Mouse (Mus musculus) lung, postnatal 0 days (tissue): Measurements from ENCODE around the gene Lrrc51.

Experiments used
- CTCF ChIP-seq: IDR thresholded peaks from 2 replicates; pipeline ENCODE4 v1.5.1; 2016; ENCODE audit warnings: antibody characterized with exemption, mild to moderate bottlenecking
- EP300 ChIP-seq: IDR thresholded peaks from 2 replicates; pipeline ENCODE4 v1.6.1; 2016; ENCODE audit warnings: antibody characterized with exemption, mild to moderate bottlenecking, control low read depth

DNA sequence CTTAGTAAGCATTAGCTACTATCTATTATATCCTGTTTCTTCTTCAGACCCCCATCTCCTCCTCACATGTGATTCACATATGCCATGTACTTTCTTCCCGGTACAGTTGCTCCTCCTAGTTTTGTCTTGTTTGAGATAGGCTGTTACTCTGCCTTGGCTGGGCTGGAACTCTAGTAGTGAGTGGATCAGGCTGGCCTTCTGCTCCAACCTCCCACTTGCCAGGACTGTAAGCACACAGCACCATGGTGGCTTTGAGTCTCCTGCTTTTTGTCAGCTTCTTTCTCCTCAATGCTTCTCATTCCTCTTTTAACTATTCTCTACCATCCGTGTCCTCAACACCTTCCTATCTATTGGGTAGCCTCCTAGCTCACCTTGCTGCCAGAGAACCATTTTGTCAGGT lies 35.1 kb upstream of the Lrrc51 start:
- no peak for TF ChIP-seq CTCF
- TF ChIP-seq EP300, result no peak
